Mouse (Mus musculus): ENCODE data around the gene Nhsl2.

Nhsl2 gene

GRCm38 (mm10) chrX:102050552-102050951 lies 201.4 kb downstream of the Nhsl2 start:
- no peak for DNase-seq (ENCODE audit: low read depth)

- no peak for DNase-seq (ENCODE audit: low read depth)
Observed at GRCm38 (mm10) chrX:102051225-102051624, 202.0 kb downstream of the Nhsl2 start.

- DNase-seq (ENCODE audit: low read depth) = no peak
Observed at GRCm38 (mm10) chrX:102053371-102053770, 204.2 kb downstream of the Nhsl2 start.

GRCm38 (mm10) chrX:102054009-102054408 lies 204.8 kb downstream of the Nhsl2 start:
- DNase-seq (ENCODE audit: low read depth) = no peak

GRCm38 (mm10) chrX:102059437-102059836 lies 210.3 kb downstream of the Nhsl2 start:
- peak; percentile 68 for DNase-seq (ENCODE audit: low read depth)

- no peak for DNase-seq (ENCODE audit: low read depth)
Observed at GRCm38 (mm10) chrX:102060243-102060642, 211.1 kb downstream of the Nhsl2 start.

- DNase-seq (ENCODE audit: low read depth) = peak; percentile 35
Observed at GRCm38 (mm10) chrX:102060891-102061290, 211.7 kb downstream of the Nhsl2 start.

GRCm38 (mm10) chrX:102064062-102064461 lies 214.9 kb downstream of the Nhsl2 start:
- no peak for DNase-seq (ENCODE audit: low read depth)

GRCm38 (mm10) chrX:102065213-102065775 lies 216.1 kb downstream of the Nhsl2 start:
- DNase-seq (ENCODE audit: low read depth) = no peak

- DNase-seq (ENCODE audit: low read depth) = peak; percentile 69
Observed at GRCm38 (mm10) chrX:102066134-102066533, 216.9 kb downstream of the Nhsl2 start.

GRCm38 (mm10) chrX:102067118-102067517 lies 217.9 kb downstream of the Nhsl2 start:
- no peak for DNase-seq (ENCODE audit: low read depth)

- DNase-seq (ENCODE audit: low read depth) = no peak
Observed at GRCm38 (mm10) chrX:102068811-102069540, 219.8 kb downstream of the Nhsl2 start.

- DNase-seq (ENCODE audit: low read depth) = peak; percentile 49
Observed at GRCm38 (mm10) chrX:102070591-102071471, 221.6 kb downstream of the Nhsl2 start, which contains the start of gene Rtl5. Rtl5 (minus strand) TSS chrX:102071304.

- DNase-seq (ENCODE audit: low read depth) = no peak
Observed at GRCm38 (mm10) chrX:102071517-102071916, 222.3 kb downstream of the Nhsl2 start.

- DNase-seq (ENCODE audit: low read depth) = no peak
Observed at GRCm38 (mm10) chrX:102073605-102074325, 224.6 kb downstream of the Nhsl2 start.

- DNase-seq (ENCODE audit: low read depth) = no peak
Observed at GRCm38 (mm10) chrX:102074435-102074834, 225.2 kb downstream of the Nhsl2 start.

- no peak for DNase-seq (ENCODE audit: low read depth)
Observed at GRCm38 (mm10) chrX:102075158-102075557, 226.0 kb downstream of the Nhsl2 start.

- DNase-seq (ENCODE audit: low read depth) = no peak
Observed at GRCm38 (mm10) chrX:102076886-102077765, 227.9 kb downstream of the Nhsl2 start.

GRCm38 (mm10) chrX:102081076-102081475 lies 231.9 kb downstream of the Nhsl2 start:
- DNase-seq (ENCODE audit: low read depth) = no peak

GRCm38 (mm10) chrX:102081573-102082279 lies 232.5 kb downstream of the Nhsl2 start:
- DNase-seq (ENCODE audit: low read depth) = no peak
